Mouse (Mus musculus) right cerebral cortex, postnatal 4 days (tissue): ENCODE measurements around the gene Odf2l.

Experiments used
- DNase-seq: peaks from one replicate; pipeline ENCODE4 v3.0.0-alpha.2; 2022

Gene Odf2l

GRCm38 (mm10) chr3:145142925-145143324 is 24.5 kb downstream of the Odf2l start:
- no peak for DNase-seq

GRCm38 (mm10) chr3:145143856-145144255 is 25.5 kb downstream of the Odf2l start:
- no peak for DNase-seq

DNA sequence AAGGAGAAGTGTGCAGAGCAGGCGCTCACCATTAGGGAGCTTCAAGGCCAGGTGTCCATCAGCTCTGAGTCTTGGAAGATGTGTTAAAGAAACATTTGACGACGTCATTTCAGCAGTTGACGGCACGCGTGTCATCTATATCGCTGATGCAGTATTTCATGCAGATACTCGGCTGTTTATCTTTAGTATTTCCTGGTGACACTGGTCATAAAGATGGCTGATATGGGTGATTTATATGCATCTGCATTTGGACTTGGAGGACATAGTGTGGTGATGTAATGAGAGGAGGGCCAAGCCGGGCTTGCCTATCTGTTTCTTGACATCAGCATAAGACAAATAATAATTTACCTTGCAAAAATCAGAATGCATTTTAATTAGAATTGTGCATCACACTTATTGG is 28.5 kb downstream of the Odf2l start:
- DNase-seq, result no peak

DNA sequence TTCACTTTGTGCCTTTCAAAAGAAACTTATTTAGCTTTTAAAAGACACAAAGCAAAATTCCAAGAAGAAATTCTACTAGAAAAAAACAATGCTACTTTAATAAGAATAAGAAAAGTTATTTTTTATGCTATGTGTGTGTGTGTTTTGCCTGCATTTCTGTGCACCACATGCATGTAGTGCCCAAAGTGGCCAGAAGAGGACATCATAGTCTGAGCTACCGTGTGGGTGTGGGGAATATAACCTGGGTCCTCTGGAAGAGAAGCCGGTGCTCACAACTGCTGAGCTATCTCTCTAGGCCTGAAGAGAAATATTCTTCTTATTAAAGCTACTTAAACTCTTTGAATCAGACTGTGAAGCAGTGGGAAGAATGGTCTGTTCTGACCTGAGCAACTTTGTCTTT is 29.1 kb downstream of the Odf2l start:
- DNase-seq, result no peak

- no peak for DNase-seq
Observed at GRCm38 (mm10) chr3:145147952-145148351, 29.6 kb downstream of the Odf2l start.

DNA sequence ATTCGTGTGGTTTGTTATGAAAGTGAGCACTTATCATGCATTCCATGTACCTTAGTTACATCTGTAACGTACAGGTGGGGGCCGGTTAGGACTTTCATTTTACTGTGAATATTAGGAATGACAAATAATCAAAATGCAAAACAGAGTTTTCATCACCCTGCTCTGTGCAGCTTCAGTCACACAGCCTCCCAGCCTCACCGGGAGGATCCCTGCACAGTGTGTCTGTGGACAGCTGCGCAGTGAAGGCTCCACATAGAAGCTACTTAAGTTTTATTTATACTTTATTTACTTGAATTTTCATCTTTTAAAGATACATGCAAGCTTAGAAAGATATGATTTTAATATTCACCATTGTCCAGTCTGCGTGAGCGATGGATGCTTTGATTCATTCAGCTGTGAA is 32.7 kb downstream of the Odf2l start:
- no peak for DNase-seq

DNA sequence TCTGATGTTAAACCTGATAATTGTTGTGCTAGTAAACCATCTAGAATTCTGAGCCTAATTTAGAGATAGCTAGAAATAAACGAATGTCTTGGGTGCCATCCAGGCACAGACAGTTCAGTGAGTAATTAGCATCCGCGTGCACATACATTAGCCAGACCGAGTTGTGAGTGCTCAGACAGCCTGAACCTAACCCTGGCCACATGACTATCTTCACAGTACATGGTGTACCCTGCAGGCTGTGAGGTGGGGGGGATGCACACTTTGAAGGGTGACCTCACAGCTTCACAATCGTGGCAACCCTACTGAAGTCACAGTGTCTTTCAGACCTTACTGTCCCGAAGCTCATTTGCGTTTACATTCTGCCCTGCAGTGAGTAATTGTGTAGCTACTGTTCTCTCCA is 33.5 kb downstream of the Odf2l start:
- DNase-seq, result no peak

GRCm38 (mm10) chr3:145156883-145157282 is 38.5 kb downstream of the Odf2l start:
- DNase-seq, result no peak

DNA sequence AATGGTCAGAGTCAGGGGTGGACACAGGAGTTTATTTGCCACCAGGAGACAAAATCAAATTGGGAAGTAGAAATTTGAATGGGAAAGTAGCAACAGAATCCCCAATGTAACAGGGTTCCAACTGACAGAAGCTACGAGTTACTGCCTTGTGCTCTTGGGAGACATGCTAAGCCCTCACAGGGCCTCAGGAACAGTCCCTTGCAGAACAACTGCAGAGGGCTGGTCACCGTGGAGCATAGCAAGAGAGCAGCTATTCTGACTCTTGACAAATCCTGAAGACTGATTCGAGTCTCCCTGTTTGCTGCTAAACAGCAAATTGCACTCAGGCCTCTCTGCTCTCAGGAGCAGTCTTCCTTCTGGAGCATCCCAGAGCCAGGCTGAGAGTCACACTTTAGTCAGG is 40.1 kb downstream of the Odf2l start:
- DNase-seq, result no peak

- DNase-seq, result no peak
Observed at GRCm38 (mm10) chr3:145166741-145167140, 48.4 kb downstream of the Odf2l start.

DNA sequence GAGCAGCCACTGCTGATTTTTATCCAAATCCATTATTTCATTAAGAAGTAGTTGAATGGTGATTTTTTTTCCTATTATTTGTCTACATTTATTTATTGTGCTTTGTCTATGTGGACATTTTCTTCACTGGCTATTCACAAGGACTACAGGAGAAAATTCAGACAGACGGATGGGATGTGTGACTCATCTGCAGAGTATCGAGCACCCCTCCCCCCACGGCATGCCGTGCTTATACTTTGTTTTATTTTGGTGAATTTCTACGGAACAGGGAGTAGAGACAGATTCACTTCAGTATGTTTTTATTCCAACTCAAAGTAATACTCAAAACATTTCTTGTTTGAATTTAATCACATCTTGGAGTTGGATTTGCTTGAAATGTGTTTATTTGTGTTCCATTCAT is 49.4 kb downstream of the Odf2l start:
- DNase-seq, result no peak

DNA sequence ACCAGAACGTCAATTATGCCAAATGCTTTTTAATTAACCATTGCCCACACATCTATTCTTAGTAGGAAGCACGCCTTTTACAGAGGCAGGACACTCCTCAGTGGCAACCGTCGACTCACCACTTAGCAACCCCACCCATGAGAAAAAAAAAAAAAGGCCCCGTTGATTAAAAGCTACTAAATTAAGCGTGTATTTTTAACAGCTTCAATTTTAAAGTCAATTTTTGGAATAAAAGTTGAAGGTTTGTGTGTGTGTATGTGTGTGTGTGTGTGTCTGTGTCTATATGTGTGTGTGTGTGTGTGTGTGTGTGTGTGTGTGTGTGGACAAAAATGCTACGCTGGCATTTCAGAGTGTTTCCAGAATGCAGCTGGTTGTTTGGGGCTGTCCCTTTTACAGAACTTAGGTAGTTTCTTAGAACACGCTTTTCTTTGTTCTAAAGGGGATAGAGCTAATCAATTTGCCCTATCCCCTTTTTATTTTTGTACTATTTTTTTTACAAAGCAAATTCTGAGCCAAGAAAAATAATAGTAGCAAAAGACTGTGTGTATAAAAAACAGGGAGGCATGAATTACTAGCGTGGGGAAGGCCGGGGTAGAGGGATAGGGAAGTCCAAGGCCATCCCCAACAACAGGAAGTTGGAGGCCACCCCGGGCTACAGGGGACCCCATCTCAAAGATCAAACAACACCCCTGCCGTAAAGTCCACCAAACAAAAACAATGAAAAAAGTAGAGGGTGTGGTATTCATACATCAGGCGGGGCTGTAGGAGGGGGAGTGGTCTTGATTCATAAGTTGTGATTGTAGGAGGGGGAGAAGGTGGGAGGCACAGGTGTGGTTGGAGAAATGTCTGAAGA is 50.7 kb downstream of the Odf2l start:
- DNase-seq, result no peak

GRCm38 (mm10) chr3:145170028-145170427 is 51.6 kb downstream of the Odf2l start:
- no peak for DNase-seq

DNA sequence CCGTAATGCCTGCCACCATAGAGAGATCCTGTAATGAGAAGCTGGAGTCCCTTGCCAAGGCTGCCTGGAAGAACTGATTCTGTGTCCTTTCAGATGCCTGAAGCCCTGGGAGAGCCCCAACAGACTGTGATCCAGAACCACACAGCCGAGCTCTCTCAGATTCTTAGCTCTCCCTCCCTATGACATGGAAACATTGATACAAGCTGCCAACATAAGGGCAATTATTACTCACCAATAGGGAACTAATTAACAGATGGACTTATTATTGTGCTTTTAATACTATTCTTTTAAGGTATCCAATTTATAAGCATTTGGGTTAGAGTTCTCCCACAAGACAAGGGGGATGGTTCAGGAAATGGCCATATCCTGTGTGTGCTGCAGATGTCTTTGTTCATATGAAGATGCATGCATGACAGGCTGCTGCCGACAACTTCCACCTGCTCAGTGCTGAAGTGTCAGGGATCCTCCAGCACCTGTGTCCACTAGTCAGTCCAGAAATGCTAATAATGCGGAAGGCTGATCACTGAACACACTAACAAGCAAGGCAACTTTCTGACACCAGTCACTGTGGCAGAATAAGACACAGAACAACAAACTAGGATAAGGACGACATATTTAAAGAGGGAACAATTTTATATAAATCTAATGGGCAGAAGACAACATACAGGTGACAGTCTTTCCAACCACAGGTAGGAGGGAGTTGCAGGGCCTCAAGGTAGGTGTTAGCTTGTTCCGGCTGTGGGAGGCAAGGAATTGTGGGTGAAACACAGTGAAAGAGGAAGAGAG is 52.4 kb downstream of the Odf2l start:
- no peak for DNase-seq

- DNase-seq, result no peak
Observed at GRCm38 (mm10) chr3:145171390-145172060, 53.1 kb downstream of the Odf2l start.

- DNase-seq, result no peak
Observed at GRCm38 (mm10) chr3:145184645-145185044, 66.3 kb downstream of the Odf2l start.

DNA sequence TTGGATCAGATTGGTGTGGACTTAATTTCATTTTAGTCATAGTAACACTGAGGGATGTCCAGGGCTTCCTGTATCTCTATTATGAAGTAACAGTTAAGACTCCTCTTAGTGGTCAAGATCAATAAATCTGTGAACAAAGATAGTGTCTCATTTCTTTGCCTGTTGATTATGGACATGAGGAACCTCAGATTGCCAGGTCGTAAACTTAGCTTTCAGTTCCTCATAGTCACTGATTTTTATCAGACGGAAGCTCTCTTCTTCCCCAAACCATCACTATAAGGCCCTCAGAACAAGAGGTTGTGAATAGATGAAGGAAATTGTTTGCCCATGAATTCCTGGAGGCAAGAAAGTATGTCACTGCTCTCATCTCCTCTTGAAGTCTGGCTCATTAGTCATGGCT is 73.6 kb downstream of the Odf2l start:
- no peak for DNase-seq

- DNase-seq, result no peak
Observed at GRCm38 (mm10) chr3:145195240-145195923, 77.0 kb downstream of the Odf2l start.

DNA sequence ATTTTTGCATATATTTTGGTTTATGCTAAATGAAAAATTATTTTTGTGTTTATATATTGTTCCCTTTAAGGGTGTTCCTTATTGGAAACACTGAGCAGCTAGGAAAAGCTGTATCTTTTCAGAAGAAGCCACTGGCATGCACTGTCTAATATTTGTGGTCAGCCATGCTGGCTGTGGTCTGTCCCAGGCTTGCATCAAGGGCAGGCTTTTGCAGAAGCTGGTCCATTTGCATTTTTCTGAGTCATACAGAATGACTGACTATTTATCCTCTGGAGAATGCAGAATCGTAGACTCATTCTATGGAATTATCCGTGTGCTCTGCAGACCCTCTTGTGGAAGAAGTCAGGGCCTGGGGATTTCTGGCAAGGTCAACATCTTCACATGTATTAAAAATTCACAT is 79.7 kb downstream of the Odf2l start:
- DNase-seq, result no peak
